Mouse (Mus musculus) lung, postnatal 0 days (tissue): Measurements from ENCODE around the gene Pla2g15.

Experiments used
- CTCF ChIP-seq: IDR thresholded peaks from 2 replicates; pipeline ENCODE4 v1.5.1; 2016; ENCODE audit warnings: antibody characterized with exemption, mild to moderate bottlenecking
- EP300 ChIP-seq: IDR thresholded peaks from 2 replicates; pipeline ENCODE4 v1.6.1; 2016; ENCODE audit warnings: antibody characterized with exemption, mild to moderate bottlenecking, control low read depth

DNA sequence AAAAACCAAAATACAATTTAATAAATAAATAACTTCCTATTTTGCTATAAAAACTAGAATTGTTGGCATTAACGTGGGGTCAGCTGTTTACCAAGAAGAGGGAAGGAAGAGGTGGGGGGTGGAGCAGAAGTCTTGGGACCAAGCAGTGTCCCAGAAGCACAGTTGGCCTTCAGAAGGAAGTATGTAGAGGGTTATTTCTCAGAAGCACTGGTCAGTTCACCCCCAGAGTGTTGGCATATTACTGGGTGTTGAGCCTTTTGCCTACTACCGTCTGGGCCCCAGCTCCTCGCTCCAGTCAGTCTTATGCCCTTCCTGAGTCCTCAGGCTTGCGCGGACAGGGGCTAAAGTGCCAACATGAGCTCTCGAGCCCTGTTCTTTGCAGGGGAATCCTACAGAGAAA is 1.2 kb upstream of the Pla2g15 start:
- no peak for TF ChIP-seq CTCF
- no peak for TF ChIP-seq EP300
